Mouse (Mus musculus) ES-E14 (cell line): ENCODE data around the gene Ptger4. TPM values are rescaled to one million over a fixed set of nuclear protein-coding genes. Genes with fewer than 3 reads are reported as not detected.
A peak's percentile ranks its signal among the peaks of the same experiment; 100 is the strongest.

Source experiments
- DNase-seq: peaks from one replicate; pipeline ENCODE4 v3.0.0-alpha.2; 2013; ENCODE audit warnings: low read depth, low spot score
- H3K27ac ChIP-seq: 2 replicates; pipeline ENCODE4 v1.5.1; 2012; ENCODE audit warnings: low read depth, mild to moderate bottlenecking, low read length, moderate library complexity, mixed read lengths; ENCODE audit not compliant: poor library complexity, insufficient read depth, severe bottlenecking
- H3K36me3 ChIP-seq: 2 replicates; pipeline ENCODE4 v1.6.1; 2012; ENCODE audit warnings: mild to moderate bottlenecking, low read length, moderate library complexity, mixed read lengths; ENCODE audit not compliant: control insufficient read depth, poor library complexity, insufficient read depth, severe bottlenecking
- H3K4me1 ChIP-seq, 2 experiments: fragments of 150-350 bp in 1 of 2; sonication (generic) in 1 of 2; 2 replicates each; pipeline ENCODE4 v1.6.1; 2012; ENCODE audit warnings: low read length in 2 of 2, mild to moderate bottlenecking in 1 of 2, mixed read lengths in 1 of 2; ENCODE audit not compliant: control insufficient read depth in 2 of 2, insufficient read depth in 2 of 2, poor library complexity in 1 of 2
- H3K4me3 ChIP-seq, 2 experiments: fragments of 150-350 bp in 1 of 2; sonication (generic) in 1 of 2; 2 replicates each; pipeline ENCODE4 v1.5.1; 2012; ENCODE audit warnings: low read length in 2 of 2, low read depth in 1 of 2, mild to moderate bottlenecking in 1 of 2, mixed read lengths in 1 of 2; ENCODE audit not compliant: insufficient read depth in 1 of 2, poor library complexity in 1 of 2, severe bottlenecking in 1 of 2
- H3K9ac ChIP-seq: 2 replicates; pipeline ENCODE4 v1.6.1; 2012; ENCODE audit warnings: low read depth, mild to moderate bottlenecking, low read length, mixed read lengths; ENCODE audit not compliant: poor library complexity, insufficient read depth, severe bottlenecking
- H3K9me3 ChIP-seq: fragments of 150-350 bp; sonication (generic); 2 replicates; pipeline ENCODE4 v1.6.1; 2012; ENCODE audit warnings: low read depth, mild to moderate bottlenecking, low read length; ENCODE audit not compliant: control insufficient read depth, insufficient read depth
- CHD2 ChIP-seq: IDR thresholded peaks from 2 replicates; pipeline ENCODE4 v1.6.1; 2014; ENCODE audit warnings: mild to moderate bottlenecking, low read depth, low read length, inconsistent platforms
- HCFC1 ChIP-seq: IDR thresholded peaks from 2 replicates; pipeline ENCODE4 v1.6.1; 2012; ENCODE audit warnings: low read length, inconsistent platforms, borderline replicate concordance; ENCODE audit not compliant: insufficient read depth
- MAFK ChIP-seq: IDR thresholded peaks from 2 replicates; pipeline ENCODE4 v1.6.1; 2014; ENCODE audit warnings: mild to moderate bottlenecking, low read depth, low read length, inconsistent platforms; ENCODE audit not compliant: insufficient read depth
- ZC3H11A ChIP-seq: IDR thresholded peaks from 2 replicates; pipeline ENCODE4 v1.6.1; 2012; ENCODE audit warnings: low read depth, mild to moderate bottlenecking, inconsistent platforms, low read length, borderline replicate concordance
- ZNF384 ChIP-seq: IDR thresholded peaks from 2 replicates; pipeline ENCODE4 v1.6.1; 2012; ENCODE audit warnings: low read depth, low read length, inconsistent platforms
- in situ Hi-C, 2 experiments: fragments of 600-800 bp; cut with MboI; formaldehyde crosslinking; loops; one replicate each; pipeline ENCODE4 v1.15.1; 2025; ENCODE audit warnings: low sequenced_read_pairs in 2 of 2, inconsistent platforms in 1 of 2; ENCODE audit not compliant: unreplicated experiment in 2 of 2
- total RNA-seq: library from RNA; depleted of rRNA; stranded (reverse); fragments of 300-350 nt; gene quantifications from 2 replicates; pipeline ENCODE4 v1.2.3, GENCODE M21; 2012

Ptger4 gene
- total RNA-seq, 1 experiment = 2.0 TPM

GRCm38 (mm10) chr15:5242241-5243035 lies 1.5 kb downstream of the Ptger4 start:
- peak overlapping the region; percentile 3; the same call in 1 of the 2 replicates for H3K9ac ChIP-seq
- TF ChIP-seq CHD2 (no peak), ZC3H11A (no peak), ZNF384 (no peak), MAFK (no peak), HCFC1 (no peak)
- H3K27ac ChIP-seq = no peak overlapping the region
- peak overlapping the region; percentile 21 to 55 for H3K4me3 ChIP-seq
- in situ Hi-C loops = loop anchor here (25.0 kb wide), 2 partner anchors 845 to 970 kb away; no protein-coding TSS in a partner anchor
- no peaks in the 10 kb centered on the region for H3K9me3 ChIP-seq
- H3K4me1 ChIP-seq = peaks cover 0 to 9% of the 10 kb centered on the region in 2 experiments; a peak in 1 of 4 replicates
- no peaks in the 10 kb centered on the region for H3K36me3 ChIP-seq
- DNase-seq = no peak

GRCm38 (mm10) chr15:5241304-5242201 lies 2.4 kb downstream of the Ptger4 start:
- TF ChIP-seq CHD2 (no peak), ZC3H11A (no peak), HCFC1 (no peak), ZNF384 (no peak), MAFK (no peak)
- Histone ChIP-seq H3K4me3 (peak overlapping the region; percentile 21 to 55), H3K27ac (no peak overlapping the region), H3K4me1 (peaks cover 0 to 9% of the 10 kb centered on the region in 2 experiments; a peak in 1 of 4 replicates), H3K9me3 (no peaks in the 10 kb centered on the region), H3K36me3 (no peaks in the 10 kb centered on the region), H3K9ac (peak overlapping the region; percentile 3; the same call in 1 of the 2 replicates)
- DNase-seq = no peak
- in situ Hi-C loops = loop anchor here (25.0 kb wide), 2 partner anchors 846 to 971 kb away; no protein-coding TSS in a partner anchor

- in situ Hi-C loops = loop anchor here (25.0 kb wide), 2 partner anchors 847 to 972 kb away; no protein-coding TSS in a partner anchor
- no peaks in the 10 kb centered on the region for H3K36me3 ChIP-seq
- no peak for DNase-seq
- TF ChIP-seq ZC3H11A (no peak), MAFK (no peak), ZNF384 (no peak), HCFC1 (no peak), CHD2 (no peak)
- H3K27ac ChIP-seq = no peak overlapping the region
- H3K4me1 ChIP-seq = peaks cover 0 to 12% of the 10 kb centered on the region in 2 experiments; a peak in 1 of 4 replicates
- H3K4me3 ChIP-seq = no peak overlapping the region
- H3K9me3 ChIP-seq = no peaks in the 10 kb centered on the region
- H3K9ac ChIP-seq = no peak overlapping the region
Measured at GRCm38 (mm10) chr15:5240360-5240759, 3.6 kb downstream of the Ptger4 start.

GRCm38 (mm10) chr15:5239901-5240300 lies 4.1 kb downstream of the Ptger4 start:
- TF ChIP-seq CHD2 (no peak), ZNF384 (no peak), MAFK (no peak), HCFC1 (no peak)
- Histone ChIP-seq H3K4me1 (peaks cover 0 to 13% of the 10 kb centered on the region in 2 experiments; a peak in 1 of 4 replicates), H3K4me3 (no peak overlapping the region), H3K36me3 (no peaks in the 10 kb centered on the region), H3K9me3 (no peaks in the 10 kb centered on the region), H3K27ac (no peak overlapping the region), H3K9ac (no peak overlapping the region)
- no peak for DNase-seq
- in situ Hi-C loops = loop anchor here (10.0 to 25.0 kb wide), 3 partner anchors 675 to 972 kb away; no protein-coding TSS in a partner anchor
